Mouse (Mus musculus): Measurements from ENCODE around the gene Emp1. TPM values are rescaled to one million over a fixed set of nuclear protein-coding genes. Genes with fewer than 3 reads are reported as not detected.
A peak's percentile ranks its signal among the peaks of the same experiment; 100 is the strongest.

Emp1 gene
- 48.5 and 51.9 TPM in 2 replicates for polyA plus RNA-seq (2015; fragmentation: Nextera tagmentation; extraction: Ambion mirVana)

DNA sequence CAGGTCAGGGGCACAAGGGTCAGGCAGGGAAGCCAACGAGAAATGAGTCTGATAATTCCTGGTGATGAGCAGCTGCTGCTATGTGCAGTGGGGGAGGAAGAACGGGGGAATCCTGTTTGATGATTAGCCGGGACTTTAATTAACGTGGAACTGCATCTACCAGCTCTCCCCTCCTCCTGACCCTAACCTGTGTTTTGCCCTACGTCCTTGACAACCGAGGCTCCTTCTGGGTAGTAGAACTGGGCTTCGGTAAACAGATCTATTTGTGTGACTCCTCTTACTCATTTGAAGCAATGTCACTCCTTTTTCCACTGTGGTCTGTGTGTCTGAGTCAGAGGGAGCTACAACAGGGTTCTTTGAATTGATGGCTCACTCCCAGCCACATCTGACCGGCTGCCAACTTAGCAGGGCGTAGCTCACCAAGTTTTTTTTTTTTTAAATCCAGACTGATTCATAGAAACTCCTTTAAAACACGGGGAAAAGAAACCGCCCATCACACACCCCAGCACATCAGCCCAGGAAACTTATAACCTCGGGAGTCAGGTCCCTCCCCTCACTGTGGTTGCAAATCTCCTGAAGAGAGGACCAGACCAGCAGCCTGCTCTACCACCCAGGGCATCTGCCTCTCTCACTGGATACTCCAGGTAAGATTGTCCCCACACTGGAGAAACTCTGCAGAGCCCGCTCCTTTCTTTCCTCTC is at the start of gene Emp1:
TSS of gene Emp1 (plus strand) at position 87 of the 701 bp plus-strand sequence.
- Histone ChIP-seq H3K27me3 (ENCODE audit: control insufficient read depth, insufficient read depth, low read length) (no peaks in the 10 kb centered on the region), H3K9me3 (replicated peaks; ENCODE audit: control insufficient read depth, low read length) (no peaks in the 10 kb centered on the region), H3K36me3 (ENCODE audit: control insufficient read depth, insufficient read depth) (no peaks in the 10 kb centered on the region), H3K9ac (ENCODE audit: low read length) (peak within 1 kb of the TSS; percentile 76), H3K27ac (ENCODE audit: low read length) (peak within 1 kb of the TSS; percentile 92), H3K4me2 (ENCODE audit: low read depth, low read length) (peak within 1 kb of the TSS; percentile 56), H3K4me3 (ENCODE audit: low read length) (peak within 1 kb of the TSS; percentile 59), H3K4me1 (ENCODE audit: control insufficient read depth, insufficient read depth, low read length) (peaks cover 15% of the 10 kb centered on the region)
- peak; percentile 51 for ATAC-seq (replicated peaks; ENCODE audit: extremely low read depth, insufficient read depth, low FRiP score)
- 21% methylated on average over 13 of the region's 13 CpGs for WGBS

- no peak overlapping the region for H3K4me2 ChIP-seq (ENCODE audit: low read depth, low read length)
- ATAC-seq (replicated peaks; ENCODE audit: extremely low read depth, insufficient read depth, low FRiP score): no peak
- 54% methylated on average over 9 of the region's 9 CpGs for WGBS
Observed at GRCm38 (mm10) chr6:135313981-135314380, 48.4 kb upstream of the Emp1 start.

GRCm38 (mm10) chr6:135316141-135316540 is 46.2 kb upstream of the Emp1 start:
- Histone ChIP-seq H3K4me3 (ENCODE audit: low read length) (no peak overlapping the region), H3K27ac (ENCODE audit: low read length) (no peak overlapping the region), H3K4me1 (ENCODE audit: control insufficient read depth, insufficient read depth, low read length) (no peaks in the 10 kb centered on the region), H3K36me3 (ENCODE audit: control insufficient read depth, insufficient read depth) (no peaks in the 10 kb centered on the region), H3K9ac (ENCODE audit: low read length) (no peak overlapping the region), H3K27me3 (ENCODE audit: control insufficient read depth, insufficient read depth, low read length) (no peaks in the 10 kb centered on the region), H3K9me3 (replicated peaks; ENCODE audit: control insufficient read depth, low read length) (no peaks in the 10 kb centered on the region), H3K4me2 (ENCODE audit: low read depth, low read length) (no peak overlapping the region)
- 61% methylated on average over 2 of the region's 2 CpGs for WGBS
- ATAC-seq (replicated peaks; ENCODE audit: extremely low read depth, insufficient read depth, low FRiP score): no peak; the same call in 1 of the 2 replicates

More at GRCm38 (mm10) chr6:135313981-135314380, 48.4 kb upstream of the Emp1 start:
- H3K4me3 ChIP-seq (ENCODE audit: low read length): no peak overlapping the region
- H3K36me3 ChIP-seq (ENCODE audit: control insufficient read depth, insufficient read depth): no peaks in the 10 kb centered on the region
- H3K9me3 ChIP-seq (replicated peaks; ENCODE audit: control insufficient read depth, low read length): no peaks in the 10 kb centered on the region
- no peaks in the 10 kb centered on the region for H3K4me1 ChIP-seq (ENCODE audit: control insufficient read depth, insufficient read depth, low read length)
- H3K27me3 ChIP-seq (ENCODE audit: control insufficient read depth, insufficient read depth, low read length): no peaks in the 10 kb centered on the region
- H3K9ac ChIP-seq (ENCODE audit: low read length): no peak overlapping the region
- no peak overlapping the region for H3K27ac ChIP-seq (ENCODE audit: low read length)

GRCm38 (mm10) chr6:135319431-135319933 is 42.9 kb upstream of the Emp1 start:
- ATAC-seq (replicated peaks; ENCODE audit: extremely low read depth, insufficient read depth, low FRiP score): no peak
- H3K9ac ChIP-seq (ENCODE audit: low read length): no peak overlapping the region
- 55% methylated on average over 5 of the region's 5 CpGs for WGBS
- H3K9me3 ChIP-seq (replicated peaks; ENCODE audit: control insufficient read depth, low read length): no peaks in the 10 kb centered on the region
- no peak overlapping the region for H3K4me2 ChIP-seq (ENCODE audit: low read depth, low read length)
- H3K36me3 ChIP-seq (ENCODE audit: control insufficient read depth, insufficient read depth): no peaks in the 10 kb centered on the region
- H3K27me3 ChIP-seq (ENCODE audit: control insufficient read depth, insufficient read depth, low read length): no peaks in the 10 kb centered on the region
- H3K4me3 ChIP-seq (ENCODE audit: low read length): no peak overlapping the region
- H3K27ac ChIP-seq (ENCODE audit: low read length): no peak overlapping the region
- H3K4me1 ChIP-seq (ENCODE audit: control insufficient read depth, insufficient read depth, low read length): peaks cover 9% of the 10 kb centered on the region; the same call in 1 of the 2 replicates

GRCm38 (mm10) chr6:135322749-135323148 is 39.6 kb upstream of the Emp1 start:
- Histone ChIP-seq H3K27ac (ENCODE audit: low read length) (peak overlapping the region; percentile 47), H3K4me3 (ENCODE audit: low read length) (no peak overlapping the region)
- WGBS: 77% methylated on average over 7 of the region's 7 CpGs

DNA sequence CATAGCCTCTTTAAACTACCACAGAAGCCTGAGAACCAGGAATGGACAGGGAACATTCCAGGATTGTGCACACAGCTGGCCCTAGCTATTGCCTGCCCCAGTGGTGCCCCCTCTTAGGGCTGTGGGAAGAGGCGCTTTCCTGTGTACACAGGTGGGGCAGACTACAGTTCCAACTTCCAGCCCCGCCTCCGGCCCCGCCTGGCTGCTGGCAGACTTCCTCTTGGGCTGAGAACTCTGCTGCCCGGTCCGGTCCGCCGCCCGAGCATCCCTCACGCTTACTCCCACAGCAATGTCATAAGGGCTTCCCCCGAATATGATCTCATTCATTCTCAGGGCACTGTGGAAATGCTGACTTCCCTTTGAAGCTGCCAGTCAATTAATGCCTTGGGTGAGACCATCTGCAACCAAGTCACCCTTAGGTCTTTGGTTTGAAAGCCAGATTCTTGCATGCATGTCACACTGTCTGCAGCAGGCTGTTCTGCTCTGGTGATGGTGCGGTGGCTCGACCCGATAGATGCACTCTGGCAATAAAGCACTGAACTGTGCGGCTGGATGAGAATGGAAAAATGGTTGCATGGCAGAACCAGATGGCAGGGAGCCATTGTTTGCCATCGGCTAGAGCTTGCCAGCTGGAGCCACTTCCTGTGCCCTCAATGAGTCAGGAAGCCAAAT is 38.9 kb upstream of the Emp1 start:
- Histone ChIP-seq H3K4me1 (ENCODE audit: control insufficient read depth, insufficient read depth, low read length) (peaks cover 12% of the 10 kb centered on the region; the same call in 1 of the 2 replicates), H3K9me3 (replicated peaks; ENCODE audit: control insufficient read depth, low read length) (no peaks in the 10 kb centered on the region), H3K36me3 (ENCODE audit: control insufficient read depth, insufficient read depth) (no peaks in the 10 kb centered on the region), H3K9ac (ENCODE audit: low read length) (no peak overlapping the region), H3K4me3 (ENCODE audit: low read length) (0 out of 2 replicates have a peak overlapping the region, but pooled peaks have one; percentile 12), H3K27me3 (ENCODE audit: control insufficient read depth, insufficient read depth, low read length) (no peaks in the 10 kb centered on the region), H3K4me2 (ENCODE audit: low read depth, low read length) (peak overlapping the region; percentile 32), H3K27ac (ENCODE audit: low read length) (peak overlapping the region; percentile 47)
- peak; percentile 72 for ATAC-seq (replicated peaks; ENCODE audit: extremely low read depth, insufficient read depth, low FRiP score)
- 38% methylated on average over 16 of the region's 16 CpGs for WGBS

More at GRCm38 (mm10) chr6:135322749-135323148, 39.6 kb upstream of the Emp1 start:
- H3K27me3 ChIP-seq (ENCODE audit: control insufficient read depth, insufficient read depth, low read length): no peaks in the 10 kb centered on the region
- no peaks in the 10 kb centered on the region for H3K36me3 ChIP-seq (ENCODE audit: control insufficient read depth, insufficient read depth)
- no peak overlapping the region for H3K9ac ChIP-seq (ENCODE audit: low read length)
- peak; percentile 38; the same call in 1 of the 2 replicates for ATAC-seq (replicated peaks; ENCODE audit: extremely low read depth, insufficient read depth, low FRiP score)
- peak overlapping the region; percentile 32 for H3K4me2 ChIP-seq (ENCODE audit: low read depth, low read length)
- no peaks in the 10 kb centered on the region for H3K9me3 ChIP-seq (replicated peaks; ENCODE audit: control insufficient read depth, low read length)
- peaks cover 12% of the 10 kb centered on the region; the same call in 1 of the 2 replicates for H3K4me1 ChIP-seq (ENCODE audit: control insufficient read depth, insufficient read depth, low read length)

GRCm38 (mm10) chr6:135324111-135324510 is 38.2 kb upstream of the Emp1 start:
- Histone ChIP-seq H3K9ac (ENCODE audit: low read length) (no peak overlapping the region), H3K9me3 (replicated peaks; ENCODE audit: control insufficient read depth, low read length) (no peaks in the 10 kb centered on the region), H3K4me1 (ENCODE audit: control insufficient read depth, insufficient read depth, low read length) (peaks cover 12% of the 10 kb centered on the region; the same call in 1 of the 2 replicates), H3K27ac (ENCODE audit: low read length) (no peak overlapping the region), H3K4me3 (ENCODE audit: low read length) (no peak overlapping the region), H3K27me3 (ENCODE audit: control insufficient read depth, insufficient read depth, low read length) (no peaks in the 10 kb centered on the region), H3K36me3 (ENCODE audit: control insufficient read depth, insufficient read depth) (no peaks in the 10 kb centered on the region), H3K4me2 (ENCODE audit: low read depth, low read length) (no peak overlapping the region)
- WGBS: 45% methylated on average over 3 of the region's 3 CpGs
- ATAC-seq (replicated peaks; ENCODE audit: extremely low read depth, insufficient read depth, low FRiP score): 0 out of 2 replicates have a peak, but pooled peaks have one; percentile 20

DNA sequence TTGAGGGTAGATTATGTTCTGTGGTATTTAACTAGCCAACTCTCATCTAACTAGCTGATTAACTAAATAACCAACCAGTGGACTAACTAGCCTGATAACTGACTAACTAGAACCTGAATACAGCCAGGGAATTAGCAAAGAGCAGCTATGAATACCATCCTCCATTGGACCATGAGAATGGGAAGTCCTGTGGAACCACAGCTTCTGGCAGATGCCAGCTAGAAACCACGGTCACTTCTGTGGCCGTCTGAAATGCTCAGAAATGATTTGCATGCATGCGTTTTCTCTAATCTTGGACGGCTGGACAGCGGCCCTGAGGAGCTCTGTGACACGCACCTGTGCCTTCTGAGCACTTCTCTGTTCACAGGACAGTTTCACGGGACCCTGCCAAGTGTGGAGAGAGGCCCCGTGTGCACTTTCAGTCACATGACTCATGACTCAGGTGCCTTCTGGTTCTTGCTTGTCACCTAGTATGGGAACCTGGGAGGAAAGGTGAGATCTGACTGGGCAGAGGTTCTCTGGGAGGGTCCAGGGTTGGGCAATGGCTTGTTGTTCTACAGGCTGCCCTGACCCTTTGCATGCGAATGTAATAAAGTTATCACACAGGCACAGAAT is 37.6 kb upstream of the Emp1 start:
- H3K4me1 ChIP-seq (ENCODE audit: control insufficient read depth, insufficient read depth, low read length): peaks cover 12% of the 10 kb centered on the region; the same call in 1 of the 2 replicates
- no peaks in the 10 kb centered on the region for H3K27me3 ChIP-seq (ENCODE audit: control insufficient read depth, insufficient read depth, low read length)
- H3K9me3 ChIP-seq (replicated peaks; ENCODE audit: control insufficient read depth, low read length): no peaks in the 10 kb centered on the region
- no peak overlapping the region for H3K9ac ChIP-seq (ENCODE audit: low read length)
- no peaks in the 10 kb centered on the region for H3K36me3 ChIP-seq (ENCODE audit: control insufficient read depth, insufficient read depth)
- no peak overlapping the region for H3K4me2 ChIP-seq (ENCODE audit: low read depth, low read length)
- no peak for ATAC-seq (replicated peaks; ENCODE audit: extremely low read depth, insufficient read depth, low FRiP score)
- H3K4me3 ChIP-seq (ENCODE audit: low read length): no peak overlapping the region
- 58% methylated on average over 9 of the region's 9 CpGs for WGBS
- H3K27ac ChIP-seq (ENCODE audit: low read length): no peak overlapping the region

Data from heart, embryonic 16.5 days (tissue).